In genomic region chr4:133129391-133129790, GRCm38 (mm10) we compare ENCODE assay signal across 8 mouse cellular contexts. TPM values are rescaled to one million over a fixed set of nuclear protein-coding genes. Genes with fewer than 3 reads are reported as not detected.
DNase-seq lines count a peak whose midpoint lies in the region; ATAC-seq and TF ChIP-seq lines count a peak whose summit lies in the region.

No protein-coding gene starts in this region.

- H3K27ac ChIP-seq in embryonic facial prominence, embryonic 15.5 days (replicated peaks): peak overlapping the region; percentile 79
- peak overlapping the region; percentile 58; the same call in 1 of the 2 replicates for H3K27ac ChIP-seq in intestine, postnatal 0 days (ENCODE audit: low read depth, low read length)
- peak overlapping the region; percentile 34; the same call in 1 of the 2 replicates for H3K27ac ChIP-seq in neural tube, embryonic 13.5 days (replicated peaks)

- no peak for DNase-seq in testis, postnatal 10 days (ENCODE audit: low spot score)
- no peak for DNase-seq in cerebellum, adult 11-12 months
- DNase-seq in layer of hippocampus, adult 18-20 months (ENCODE audit: low spot score in 2 of 2): no peak

- no peak for ATAC-seq in megakaryocyte, adult 5-6 weeks (ENCODE audit: poor library complexity, severe bottlenecking)
- no peak for ATAC-seq in embryonic facial prominence, embryonic 15.5 days (ENCODE audit: insufficient number of reproducible peaks, low FRiP score, low TSS enrichment, low read depth)
- no peak for ATAC-seq in intestine, postnatal 0 days
- ATAC-seq in neural tube, embryonic 13.5 days (ENCODE audit: low read depth): no peak

- H3K9ac ChIP-seq in embryonic facial prominence, embryonic 15.5 days: peak overlapping the region; percentile 33
- peak overlapping the region; percentile 97; the same call in 1 of the 2 replicates for H3K9ac ChIP-seq in intestine, postnatal 0 days (ENCODE audit: low read depth, low read length)
- peak overlapping the region; percentile 35; the same call in 1 of the 2 replicates for H3K9ac ChIP-seq in neural tube, embryonic 13.5 days

- WGBS in embryonic facial prominence, embryonic 15.5 days: 50% methylated on average over 11 of the region's 11 CpGs
- WGBS in intestine, postnatal 0 days: 43% methylated on average over 11 of the region's 11 CpGs
- WGBS in neural tube, embryonic 13.5 days: 39% methylated on average over 11 of the region's 11 CpGs

- peak overlapping the region; percentile 99 for H3K4me3 ChIP-seq in megakaryocyte, embryonic 14.5 days (replicated peaks)
- peak overlapping the region; percentile 99 for H3K4me3 ChIP-seq in embryonic facial prominence, embryonic 15.5 days (replicated peaks)
- peak overlapping the region; percentile 97 for H3K4me3 ChIP-seq in intestine, postnatal 0 days (ENCODE audit: low read depth, low read length)
- H3K4me3 ChIP-seq in neural tube, embryonic 13.5 days: peak overlapping the region; percentile 96

- peaks cover under 1% of the 10 kb centered on the region for H3K9me3 ChIP-seq in megakaryocyte, embryonic 14.5 days
- H3K9me3 ChIP-seq in embryonic facial prominence, embryonic 15.5 days (replicated peaks): no peaks in the 10 kb centered on the region
- no peaks in the 10 kb centered on the region for H3K9me3 ChIP-seq in intestine, postnatal 0 days (ENCODE audit: control insufficient read depth)
- 0 out of 2 replicates have a peak, but pooled peaks cover under 1% of the 10 kb centered on the region for H3K9me3 ChIP-seq in neural tube, embryonic 13.5 days

- H3K27me3 ChIP-seq in megakaryocyte, embryonic 14.5 days (replicated peaks): no peaks in the 10 kb centered on the region
- no peaks in the 10 kb centered on the region for H3K27me3 ChIP-seq in embryonic facial prominence, embryonic 15.5 days
- H3K27me3 ChIP-seq in intestine, postnatal 0 days (replicated peaks; ENCODE audit: control insufficient read depth, insufficient read depth, low read length): no peaks in the 10 kb centered on the region
- H3K27me3 ChIP-seq in neural tube, embryonic 13.5 days: no peaks in the 10 kb centered on the region

- peaks cover 6% of the 10 kb centered on the region for H3K36me3 ChIP-seq in megakaryocyte, embryonic 14.5 days (replicated peaks; ENCODE audit: low read length)
- no peaks in the 10 kb centered on the region for H3K36me3 ChIP-seq in embryonic facial prominence, embryonic 15.5 days
- H3K36me3 ChIP-seq in intestine, postnatal 0 days (ENCODE audit: control insufficient read depth, insufficient read depth): no peaks in the 10 kb centered on the region
- H3K36me3 ChIP-seq in neural tube, embryonic 13.5 days: no peaks in the 10 kb centered on the region; the same call in 1 of the 2 replicates

- H3K4me2 ChIP-seq in embryonic facial prominence, embryonic 15.5 days (replicated peaks): peak overlapping the region; percentile 65
- peak overlapping the region; percentile 90 for H3K4me2 ChIP-seq in intestine, postnatal 0 days (replicated peaks; ENCODE audit: low read depth)
- peak overlapping the region; percentile 71 for H3K4me2 ChIP-seq in neural tube, embryonic 13.5 days

- TF ChIP-seq CTCF in intestine, postnatal 0 days (IDR thresholded peaks at IDR 0.05; ENCODE audit: low read depth): no peak

- peaks cover 26% of the 10 kb centered on the region for H3K4me1 ChIP-seq in megakaryocyte, embryonic 14.5 days
- peaks cover 27% of the 10 kb centered on the region for H3K4me1 ChIP-seq in embryonic facial prominence, embryonic 15.5 days
- H3K4me1 ChIP-seq in intestine, postnatal 0 days (replicated peaks; ENCODE audit: control insufficient read depth, insufficient read depth, low read length): peaks cover 3% of the 10 kb centered on the region; the same call in 1 of the 2 replicates
- peaks cover 25% of the 10 kb centered on the region for H3K4me1 ChIP-seq in neural tube, embryonic 13.5 days (replicated peaks)

RNA-seq across cellular contexts. Expression of gene Wasf2, which starts 0.9 kb away (rescaled TPM):
- polyA plus RNA-seq in megakaryocyte, embryonic 14.5 days (2012; ENCODE audit: insufficient read depth, low replicate concordance): 43.7 and 76.2 TPM in 2 replicates
- 226 and 236 TPM in 2 replicates for total RNA-seq in megakaryocyte, adult 5-6 weeks (2015)
- total RNA-seq in megakaryocyte, adult 5-6 weeks (2017): 56.9 and 75.4 TPM in 2 replicates
- polyA plus RNA-seq in embryonic facial prominence, embryonic 15.5 days (2015; fragmentation: Nextera tagmentation; extraction: Ambion mirVana): 116 and 118 TPM in 2 replicates
- polyA plus RNA-seq in intestine, postnatal 0 days (2015; fragmentation: Nextera tagmentation; extraction: Ambion mirVana): 64.6 and 68.4 TPM in 2 replicates
- polyA plus RNA-seq in neural tube, embryonic 13.5 days (2015; fragmentation: Nextera tagmentation; extraction: Ambion mirVana): 34.0 and 36.5 TPM in 2 replicates
- total RNA-seq in layer of hippocampus, adult 18-20 months (2021): 10 to 100 TPM; 27.4 to 32.6 TPM

Comparison
In these comparisons a context has a peak if more than half of its experiments do, and no peak if none do; other contexts are left out.
1. H3K9ac ChIP-seq: peak in every context shown above with its lines; median percentile 97 in intestine, postnatal 0 days; 35 in neural tube, embryonic 13.5 days; 33 in embryonic facial prominence, embryonic 15.5 days.